Mouse (Mus musculus): ENCODE measurements at regions not wholly inside any gene's neighbourhood (a gene's known extent, or its start where the extent isn't known, plus 50 kb on each side); places are given as distances from the start of the nearest gene placed in this dataset.
"Not testable (repeated sequence)": the region's sequence is repeated elsewhere in the genome, so short reads cannot be mapped to it uniquely, and the experiment has no call there.

- not testable (repeated sequence) for DNase-seq (ENCODE audit: low spot score in 2 of 2)
These were observed 77.9 kb downstream of the Tcp10c start for GRCm38 (mm10) chr17:13432256-13432655.

GRCm38 (mm10) chr17:13434146-13434545 is 79.8 kb downstream of the Tcp10c start:
- DNase-seq (ENCODE audit: low spot score in 2 of 2), result not testable (repeated sequence)

- DNase-seq (ENCODE audit: low spot score in 2 of 2), result not testable (repeated sequence)
These were observed 84.4 kb downstream of the Tcp10c start for GRCm38 (mm10) chr17:13438790-13439189.

- DNase-seq (ENCODE audit: low spot score in 2 of 2), result not testable (repeated sequence)
These were observed 86.5 kb downstream of the Tcp10c start for GRCm38 (mm10) chr17:13440708-13441530.

- DNase-seq (ENCODE audit: low spot score in 2 of 2), result not testable (repeated sequence)
These were observed 87.9 kb downstream of the Tcp10c start for GRCm38 (mm10) chr17:13442229-13442628.

- DNase-seq (ENCODE audit: low spot score in 2 of 2), result not testable (repeated sequence)
These were observed 102.7 kb downstream of the Tcp10c start for GRCm38 (mm10) chr17:13456869-13457600.

GRCm38 (mm10) chr17:13457942-13458341 is 103.6 kb downstream of the Tcp10c start:
- DNase-seq (ENCODE audit: low spot score in 2 of 2), result not testable (repeated sequence)

- not testable (repeated sequence) for DNase-seq (ENCODE audit: low spot score in 2 of 2)
These were observed 104.4 kb downstream of the Tcp10c start for GRCm38 (mm10) chr17:13458814-13459213.

GRCm38 (mm10) chr17:13462663-13463062 is 108.3 kb downstream of the Tcp10c start:
- not testable (repeated sequence) for DNase-seq (ENCODE audit: low spot score in 2 of 2)

- DNase-seq (ENCODE audit: low spot score in 2 of 2), result not testable (repeated sequence)
These were observed 111.5 kb downstream of the Tcp10c start for GRCm38 (mm10) chr17:13465822-13466221.

GRCm38 (mm10) chr17:13469867-13470380 is 115.6 kb downstream of the Tcp10c start:
- DNase-seq (ENCODE audit: low spot score in 2 of 2), result not testable (repeated sequence)

GRCm38 (mm10) chr17:13472460-13473062 is 118.2 kb downstream of the Tcp10c start:
- DNase-seq (ENCODE audit: low spot score in 2 of 2), result peak; percentile 26 to 88

- peak; percentile 50 to 52 for DNase-seq (ENCODE audit: low spot score in 2 of 2)
These were observed 120.1 kb downstream of the Tcp10c start for GRCm38 (mm10) chr17:13474310-13475094.

GRCm38 (mm10) chr17:13478866-13479571 is 124.6 kb downstream of the Tcp10c start:
- DNase-seq (ENCODE audit: low spot score in 2 of 2), result no peak

- no peak for DNase-seq (ENCODE audit: low spot score in 2 of 2)
These were observed 125.2 kb downstream of the Tcp10c start for GRCm38 (mm10) chr17:13479572-13480063.

GRCm38 (mm10) chr17:13481445-13482085 is 127.2 kb downstream of the Tcp10c start:
- no peak for DNase-seq (ENCODE audit: low spot score in 2 of 2)

GRCm38 (mm10) chr17:13482136-13482535 is 127.8 kb downstream of the Tcp10c start:
- no peak for DNase-seq (ENCODE audit: low spot score in 2 of 2)

GRCm38 (mm10) chr17:13487291-13488215 is 133.2 kb downstream of the Tcp10c start:
- no peak for DNase-seq (ENCODE audit: low spot score in 2 of 2)

Data from left cerebral cortex, adult 9 months (tissue).